Mouse (Mus musculus) right cerebral cortex, adult 2 months (tissue): ENCODE results near the gene Gabbr2.

Experiments used
- DNase-seq, 2 experiments: peaks; one replicate each; pipeline ENCODE4 v3.0.0; 2021 to 2022; ENCODE audit warnings: low spot score in 2 of 2

The Gabbr2 gene

GRCm38 (mm10) chr4:46718624-46719023, 273.0 kb downstream of the Gabbr2 start:
- DNase-seq: no peak

DNA sequence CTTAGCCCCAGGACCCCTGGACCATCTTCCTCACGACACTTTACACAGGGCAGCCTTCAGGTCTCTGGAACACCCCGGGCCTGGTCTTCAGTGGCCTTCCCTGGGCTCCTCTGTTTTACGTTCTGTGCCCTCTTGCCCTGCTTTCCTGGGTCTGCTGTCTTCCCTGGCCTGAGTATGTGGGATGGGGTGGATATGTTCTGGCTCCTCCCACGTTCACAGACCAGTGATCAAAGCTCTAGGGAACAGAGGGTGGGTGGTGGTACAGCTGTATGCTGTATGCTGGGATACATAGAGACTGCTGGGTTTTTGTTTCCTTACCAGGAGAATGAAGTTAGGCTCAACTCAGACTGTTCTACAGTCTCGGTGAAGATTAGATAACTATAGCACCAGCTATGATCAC, 274.5 kb downstream of the Gabbr2 start:
- no peak for DNase-seq

DNA sequence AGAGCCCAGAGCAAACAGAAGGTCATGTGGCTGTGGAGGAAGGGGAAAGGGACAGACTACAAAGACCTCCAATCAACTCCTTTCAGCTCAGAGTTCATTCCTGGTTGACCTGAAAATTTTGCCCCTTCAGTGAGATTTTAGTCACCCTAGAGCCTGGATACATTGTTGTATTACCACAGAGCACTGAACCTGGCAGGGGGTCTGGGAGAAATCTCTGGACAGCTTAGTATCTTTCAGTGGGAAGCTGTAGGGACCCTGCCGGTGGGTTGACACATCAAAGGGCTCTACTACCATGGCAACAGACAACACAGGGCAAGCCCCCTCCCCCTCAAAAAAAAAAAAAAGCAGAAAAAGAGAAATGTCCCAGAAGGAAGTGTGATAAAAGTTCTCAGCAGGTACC, 275.3 kb downstream of the Gabbr2 start:
- no peak for DNase-seq

GRCm38 (mm10) chr4:46710523-46710922, 281.1 kb downstream of the Gabbr2 start:
- DNase-seq: no peak

- no peak for DNase-seq
Observed at GRCm38 (mm10) chr4:46710018-46710417, 281.7 kb downstream of the Gabbr2 start.

DNA sequence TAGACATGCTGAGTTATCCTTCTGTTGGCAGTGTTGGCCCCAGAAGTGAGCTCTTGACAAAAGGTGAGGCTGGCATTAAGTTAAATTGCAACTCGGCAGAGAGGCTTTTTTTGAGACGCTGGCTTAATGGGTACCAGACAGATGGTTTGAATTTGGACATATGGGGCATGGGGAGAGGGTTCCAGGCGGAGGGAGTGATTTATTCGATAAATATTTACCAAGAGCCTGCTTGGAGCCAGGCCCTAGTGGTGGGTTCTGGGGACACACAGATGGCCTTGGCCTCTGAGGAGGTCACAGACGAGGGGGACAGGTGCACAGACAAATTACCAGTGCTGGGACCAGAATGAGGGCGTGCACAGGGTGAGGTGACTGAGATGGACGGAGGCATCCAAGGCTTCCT, 282.2 kb downstream of the Gabbr2 start:
- DNase-seq: no peak

GRCm38 (mm10) chr4:46705739-46706138, 285.9 kb downstream of the Gabbr2 start:
- no peak for DNase-seq

DNA sequence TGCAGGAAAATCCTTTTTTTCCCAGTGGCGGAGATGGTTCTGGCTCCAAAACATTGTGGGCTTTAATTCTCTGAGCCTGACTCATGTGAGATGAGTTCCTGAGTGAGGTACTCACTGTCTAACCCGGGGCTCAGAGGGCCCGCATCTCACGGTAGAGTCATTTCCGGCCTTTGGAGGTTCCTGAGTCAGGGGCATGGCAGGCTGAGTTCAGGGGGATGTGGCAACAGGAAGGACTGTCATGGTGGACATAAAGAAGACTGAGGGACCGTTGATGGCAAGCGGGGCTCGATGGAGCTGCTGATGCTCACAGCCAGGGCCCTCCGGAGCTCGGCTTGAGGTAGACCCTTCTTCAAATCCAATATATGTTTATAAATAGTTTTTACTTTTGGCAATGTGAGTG, 288.5 kb downstream of the Gabbr2 start:
- DNase-seq: no peak

GRCm38 (mm10) chr4:46700223-46700651, 291.4 kb downstream of the Gabbr2 start:
- no peak for DNase-seq

GRCm38 (mm10) chr4:46696467-46696866, 295.2 kb downstream of the Gabbr2 start:
- DNase-seq: no peak

DNA sequence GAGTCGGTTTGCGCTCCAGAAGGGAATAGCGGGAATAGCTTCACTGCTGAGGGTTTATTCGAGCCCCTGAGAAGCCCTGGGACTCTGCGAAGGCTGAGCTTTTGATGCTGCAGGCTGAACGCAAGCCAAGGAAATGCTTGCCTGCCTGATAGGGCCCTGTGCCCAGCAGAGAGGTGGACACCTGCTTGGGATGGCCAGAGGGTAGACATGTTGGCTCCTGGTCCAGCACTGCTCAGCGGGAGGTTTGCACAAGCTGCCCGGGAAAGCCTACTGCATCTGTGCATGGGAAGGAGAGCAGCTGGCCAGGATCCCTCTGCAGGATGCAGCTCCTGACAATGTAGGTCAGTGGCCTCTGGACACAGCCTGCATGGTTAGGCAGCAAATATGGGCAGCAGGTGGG, 301.1 kb downstream of the Gabbr2 start:
- DNase-seq: no peak

GRCm38 (mm10) chr4:46690023-46690420, 301.7 kb downstream of the Gabbr2 start:
- no peak for DNase-seq

- DNase-seq: peak; percentile 84 to 90
Observed at GRCm38 (mm10) chr4:46689397-46690022, 302.2 kb downstream of the Gabbr2 start.

DNA sequence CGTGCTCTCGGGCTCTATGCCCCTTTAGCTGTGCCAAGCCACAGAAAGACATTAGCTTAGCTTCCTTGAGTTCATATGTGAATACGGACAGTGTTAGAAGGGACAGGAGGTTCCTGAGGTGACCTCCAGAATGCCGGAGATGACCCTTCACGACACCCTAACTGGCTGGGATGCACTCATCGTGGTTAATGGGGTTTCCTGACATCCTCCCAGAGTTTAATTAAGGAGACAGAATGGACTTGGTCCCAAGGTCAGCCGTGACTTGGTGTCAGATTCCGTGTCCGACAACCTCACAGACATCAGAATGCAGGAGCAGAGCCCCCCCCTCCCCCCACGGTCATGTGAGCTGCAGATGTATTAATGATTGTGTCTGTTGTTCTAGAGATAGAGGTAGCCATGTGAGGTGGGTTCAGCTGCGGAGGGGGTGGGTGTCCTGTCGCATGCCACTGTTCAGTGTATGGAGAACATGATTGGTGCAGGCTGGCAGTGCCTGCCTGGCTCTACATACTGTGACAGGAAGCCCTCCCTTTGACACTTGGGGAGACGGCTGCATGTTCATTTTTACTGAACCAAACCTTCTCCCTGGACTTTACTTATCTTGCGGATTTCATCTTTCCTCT, 303.4 kb downstream of the Gabbr2 start:
- no peak for DNase-seq

DNA sequence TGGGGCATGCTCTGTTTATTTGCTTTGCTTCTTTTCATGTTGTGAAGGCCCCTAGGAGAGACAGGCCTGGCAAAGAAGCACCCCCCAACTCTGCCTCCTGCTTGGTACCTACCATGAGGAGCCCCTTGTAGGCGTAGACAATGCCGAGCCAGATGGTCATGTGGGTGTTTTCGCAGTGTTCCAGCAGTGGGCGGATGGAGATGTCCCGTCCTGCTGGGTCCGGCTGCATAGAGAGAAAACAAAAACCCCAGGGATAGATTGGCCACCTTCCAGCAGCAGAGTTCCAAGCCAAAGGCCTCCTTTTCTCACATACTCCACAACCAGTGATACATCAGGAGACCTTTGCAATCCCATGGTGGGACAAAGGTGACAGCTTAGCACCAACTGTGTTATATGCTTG, 307.5 kb downstream of the Gabbr2 start:
- DNase-seq: peak; percentile 86 to 91

GRCm38 (mm10) chr4:46676646-46677045, 315.0 kb downstream of the Gabbr2 start:
- no peak for DNase-seq

GRCm38 (mm10) chr4:46675992-46676391, 315.7 kb downstream of the Gabbr2 start:
- DNase-seq: no peak

- DNase-seq: no peak
Observed at GRCm38 (mm10) chr4:46675272-46675785, 316.3 kb downstream of the Gabbr2 start.

GRCm38 (mm10) chr4:46668620-46669019, 323.1 kb downstream of the Gabbr2 start:
- DNase-seq: no peak

DNA sequence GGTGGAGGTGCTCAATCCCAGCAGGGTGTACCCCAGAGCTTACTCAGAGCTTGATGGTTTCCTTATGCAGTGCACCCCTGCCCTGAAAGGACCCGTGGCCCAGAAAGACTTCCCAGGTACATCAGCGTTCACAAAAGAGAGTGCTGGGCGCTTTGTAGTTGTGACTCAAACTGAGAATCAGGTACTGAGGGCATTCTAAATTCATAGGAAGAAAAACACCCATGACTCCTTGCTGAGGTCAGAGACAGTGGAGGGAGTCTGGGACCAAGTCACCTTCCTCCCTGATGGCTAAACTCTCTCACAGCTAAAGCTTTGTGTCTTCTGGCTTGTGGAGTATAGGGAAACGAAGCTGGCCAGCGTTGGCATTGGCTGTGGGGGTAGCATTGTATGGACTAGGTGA, 325.3 kb downstream of the Gabbr2 start:
- no peak for DNase-seq

- no peak for DNase-seq
Observed at GRCm38 (mm10) chr4:46665371-46665774, 326.3 kb downstream of the Gabbr2 start.

- DNase-seq: peak; percentile 41 to 54
Observed at GRCm38 (mm10) chr4:46664123-46665009, 327.3 kb downstream of the Gabbr2 start.
